Mouse (Mus musculus): ENCODE measurements around the gene Vav3.

- no peak for TF ChIP-seq POLR2A (IDR thresholded peaks at IDR 0.05; ENCODE audit: control insufficient read depth, low read depth, low read length)
- no peak for TF ChIP-seq CTCF (IDR thresholded peaks at IDR 0.05; ENCODE audit: control insufficient read depth, insufficient read depth, insufficient replicate concordance, low read depth, low read length)
Measured at GRCm38 (mm10) chr3:109307406-109307805, 33.0 kb upstream of the Vav3 start.

All from testis, adult 2 months (tissue).